Mouse (Mus musculus): ENCODE data around the gene Pinlyp.

Pinlyp gene

DNA sequence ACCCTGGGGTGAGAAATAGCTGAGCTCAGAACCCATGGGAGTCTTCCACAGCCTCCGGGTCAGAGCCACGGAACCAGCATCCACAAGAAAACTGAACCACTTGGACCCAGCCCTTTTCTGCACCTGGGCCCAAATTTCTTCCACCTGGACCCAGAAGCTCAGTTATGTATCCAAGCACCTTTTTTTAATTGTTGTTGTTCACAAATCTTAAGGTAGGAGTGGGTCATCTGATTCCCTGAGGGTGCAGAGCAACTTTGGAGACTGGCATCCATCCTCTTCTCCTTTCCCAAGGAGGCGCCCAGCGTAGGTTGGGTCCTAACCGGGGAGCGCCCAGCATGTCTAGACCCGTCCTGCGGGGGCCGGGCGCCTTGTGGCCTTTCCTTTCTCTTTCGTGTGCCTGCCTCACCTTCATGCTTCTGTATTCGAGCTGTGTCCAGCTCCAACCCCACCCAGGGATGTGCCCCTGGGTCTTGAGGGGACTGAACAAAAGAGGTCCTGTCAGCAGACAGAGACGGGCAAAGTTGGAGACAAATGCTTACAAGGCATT lies at the start of gene Pinlyp, which contains the start of gene Xrcc1:
Gene Pinlyp, minus strand, starts transcription at position 51 of the 547 bp plus-strand sequence.
Gene Xrcc1, plus strand, starts transcription at position 222 of the 547 bp plus-strand sequence.
- DNase-seq, result no peak

DNA sequence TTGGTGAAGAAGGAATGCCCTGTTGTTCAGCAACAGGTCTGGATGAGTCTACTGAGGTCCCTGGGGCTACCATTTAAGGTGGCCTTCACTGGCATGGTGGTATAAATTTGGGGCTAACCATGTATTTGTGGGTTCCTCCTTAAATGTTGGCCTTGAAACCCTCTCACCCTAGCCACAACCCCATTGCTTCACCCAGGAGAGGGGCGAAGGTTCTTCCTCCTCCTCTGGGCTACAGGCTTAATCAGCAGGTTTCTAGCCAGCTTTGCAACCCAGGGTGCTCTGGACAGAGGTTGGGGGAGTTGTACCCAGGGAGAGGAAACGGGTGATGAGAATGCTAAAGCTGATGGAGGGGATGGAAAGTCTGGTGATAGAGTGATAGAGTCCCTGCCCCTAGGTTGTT lies 49.5 kb upstream of the Pinlyp start:
- DNase-seq, result no peak

DNA sequence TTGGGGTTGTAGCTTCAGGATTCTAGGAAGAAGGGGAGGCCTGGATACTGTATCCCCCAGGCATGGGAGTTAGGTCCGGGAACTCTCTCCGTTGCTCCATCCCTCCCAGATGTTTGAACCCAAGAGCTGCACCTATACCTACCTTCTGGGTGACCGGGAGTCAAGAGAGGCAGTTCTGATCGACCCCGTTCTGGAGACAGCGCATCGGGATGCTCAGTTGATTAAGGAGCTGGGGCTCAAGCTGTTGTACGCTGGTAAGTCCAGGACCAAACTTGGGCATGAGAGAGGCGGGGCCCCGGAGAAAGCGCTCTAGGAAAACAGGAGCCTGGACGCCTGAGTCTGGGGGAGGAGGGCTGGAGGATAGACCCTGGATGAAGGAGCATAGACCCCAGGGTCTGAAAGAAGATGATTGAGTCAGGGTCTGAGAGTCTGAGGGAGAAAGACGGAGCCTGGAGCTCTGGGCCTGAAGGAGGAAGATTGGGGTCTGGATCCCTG lies 48.4 kb upstream of the Pinlyp start:
- no peak for DNase-seq

DNA sequence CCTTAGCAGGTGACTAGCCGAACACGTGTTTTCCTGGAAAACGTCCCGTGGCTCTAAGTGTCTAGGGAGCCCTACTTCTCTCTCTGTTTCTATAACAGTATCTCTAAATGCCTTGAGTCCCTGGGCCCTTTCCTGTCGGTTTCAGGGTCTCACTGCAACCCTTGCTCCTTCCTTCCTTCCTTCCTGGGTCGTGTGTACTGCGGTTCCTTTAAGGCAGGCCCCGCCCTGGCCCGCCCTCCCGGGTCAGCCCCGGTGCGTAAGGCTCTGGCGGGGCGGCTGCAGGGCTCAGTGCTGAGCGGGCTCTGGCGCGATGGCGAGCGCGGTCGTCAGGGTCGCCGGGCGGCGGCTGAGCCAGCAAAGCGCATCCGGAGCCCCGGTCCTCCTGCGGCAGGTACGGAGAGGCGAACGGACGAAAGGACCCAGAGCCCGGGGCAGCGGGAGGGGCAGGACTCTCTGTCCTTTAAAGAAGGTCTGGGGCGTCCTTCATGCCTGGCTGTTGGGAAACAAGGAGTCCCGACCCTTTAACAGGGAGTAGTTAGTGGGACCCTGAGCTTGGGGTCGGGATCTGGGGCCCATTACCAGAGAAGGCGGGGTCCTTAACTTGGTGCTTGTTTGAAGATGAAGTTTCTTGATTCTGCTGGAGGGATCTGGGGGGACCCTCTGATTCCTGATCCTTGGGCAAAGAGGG lies 47.8 kb upstream of the Pinlyp start:
- peak; percentile 86 for DNase-seq

DNA sequence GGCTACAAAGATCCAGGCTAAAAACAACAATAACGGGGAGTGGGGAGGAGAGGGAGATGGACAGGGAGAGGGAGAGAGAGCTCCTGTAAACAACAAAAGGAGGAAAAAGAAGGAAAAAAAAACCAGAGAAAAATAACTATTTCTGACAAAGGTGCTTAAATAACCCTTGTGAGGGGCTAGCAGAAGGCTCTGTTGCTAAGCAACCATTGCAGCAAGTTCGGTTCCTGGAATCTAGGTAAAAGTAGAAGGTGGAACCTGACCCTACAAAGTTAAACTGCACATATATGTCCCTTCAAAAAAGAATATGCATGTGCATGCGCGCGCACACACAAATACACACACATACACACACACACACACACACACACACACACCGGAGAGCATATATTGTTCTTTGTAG lies 46.9 kb upstream of the Pinlyp start:
- DNase-seq, result no peak

DNA sequence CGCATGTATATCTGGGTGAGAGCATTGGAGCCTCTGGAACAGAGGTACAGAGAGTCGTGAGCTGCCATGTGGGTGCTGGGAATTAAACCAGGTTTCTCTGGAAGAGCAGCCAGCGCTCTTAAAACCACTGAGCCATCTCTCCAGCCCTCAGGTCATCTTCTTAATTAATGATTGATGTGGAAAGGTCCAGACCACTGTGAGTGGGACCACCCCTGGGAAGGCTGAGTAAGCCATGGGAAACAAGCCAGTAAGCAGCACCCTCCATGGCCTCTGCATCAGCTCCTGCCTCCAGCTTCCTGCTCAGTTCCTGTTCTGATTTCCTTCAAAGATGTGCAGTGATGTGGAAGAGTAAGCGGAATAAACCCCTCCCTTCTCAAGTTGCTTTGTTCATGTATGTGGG lies 46.2 kb upstream of the Pinlyp start:
- DNase-seq, result no peak

DNA sequence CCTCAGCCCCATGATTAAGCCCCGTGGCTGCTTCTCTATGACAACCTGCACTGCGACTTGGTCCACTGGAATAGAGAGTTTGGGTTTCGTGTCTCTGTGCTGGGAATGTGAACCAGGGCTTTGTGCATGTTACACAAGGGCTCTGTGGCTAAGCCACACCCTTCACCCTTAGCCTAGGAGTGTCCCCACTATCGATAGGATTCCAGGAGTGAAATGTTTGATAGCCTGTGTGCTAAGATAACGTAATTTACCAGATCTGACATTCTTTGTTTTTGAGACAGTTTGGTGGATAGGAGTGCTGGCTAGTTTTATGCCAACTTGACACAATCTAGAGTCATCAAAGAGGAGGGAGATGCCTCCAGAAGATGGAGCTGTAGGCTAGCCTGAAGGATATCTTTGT lies 45.8 kb upstream of the Pinlyp start:
- DNase-seq, result no peak

DNA sequence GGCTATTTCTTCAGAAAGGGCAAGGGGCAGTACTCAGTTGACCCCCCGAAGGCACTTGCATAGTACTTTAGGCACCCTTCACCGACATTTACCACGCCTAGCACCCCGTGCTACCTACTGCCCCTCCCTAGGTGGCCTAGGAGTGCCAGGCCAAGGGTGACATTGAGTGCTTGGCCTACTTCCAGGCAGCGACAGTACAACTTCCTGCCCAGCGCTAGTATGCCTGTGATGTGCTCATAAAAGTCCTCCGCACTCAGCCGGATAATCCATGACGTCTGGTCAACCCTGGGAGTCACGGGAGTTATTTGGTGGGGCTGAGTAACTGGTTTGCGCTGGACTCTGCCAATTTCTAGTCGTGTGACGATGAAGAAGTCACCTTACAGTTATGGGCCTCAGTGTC lies 42.4 kb upstream of the Pinlyp start:
- peak; percentile 79 for DNase-seq

DNA sequence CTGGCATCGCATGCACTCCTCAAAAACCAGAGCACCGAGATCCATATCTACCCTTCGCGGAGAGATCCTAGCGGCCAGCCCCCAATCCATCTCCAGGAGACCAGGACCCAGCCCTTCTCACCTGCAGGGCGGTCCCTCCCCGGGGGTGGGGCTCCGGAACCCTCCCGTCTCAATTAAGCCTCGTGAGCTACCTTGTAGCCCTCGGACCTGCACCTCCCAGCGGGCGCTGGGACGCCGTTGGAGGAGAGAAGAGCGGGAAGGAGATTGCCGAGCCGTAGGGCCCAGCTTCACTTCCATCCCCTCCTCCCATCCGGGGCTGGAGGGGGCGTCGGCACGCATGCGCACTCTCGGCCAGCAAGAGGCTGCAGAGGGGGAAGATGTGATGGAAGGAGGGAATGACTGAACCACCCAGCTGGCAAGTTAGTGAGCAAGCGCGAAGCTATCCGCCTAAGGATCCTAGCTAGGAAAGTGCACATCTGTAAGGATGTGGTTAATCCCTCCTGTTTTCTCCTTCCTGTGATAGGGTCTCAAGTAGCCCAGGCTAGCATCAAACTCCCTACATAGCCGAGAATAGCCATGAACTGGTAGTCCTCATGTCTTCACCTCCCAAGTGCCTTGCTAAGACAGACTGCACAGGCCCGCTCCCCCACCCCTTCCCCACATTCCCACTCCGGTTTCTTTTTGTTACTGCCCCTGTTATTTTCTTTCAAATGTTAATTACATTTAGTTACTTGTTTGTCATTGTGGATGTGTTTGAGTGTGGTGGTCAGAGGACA lies 41.6 kb upstream of the Pinlyp start, which contains the start of the genes Ethe1 and Zfp575:
Gene Ethe1, plus strand, starts transcription at position 214 of the 776 bp plus-strand sequence.
Gene Zfp575, minus strand, starts transcription at position 312 of the 776 bp plus-strand sequence.
- DNase-seq, result no peak

DNA sequence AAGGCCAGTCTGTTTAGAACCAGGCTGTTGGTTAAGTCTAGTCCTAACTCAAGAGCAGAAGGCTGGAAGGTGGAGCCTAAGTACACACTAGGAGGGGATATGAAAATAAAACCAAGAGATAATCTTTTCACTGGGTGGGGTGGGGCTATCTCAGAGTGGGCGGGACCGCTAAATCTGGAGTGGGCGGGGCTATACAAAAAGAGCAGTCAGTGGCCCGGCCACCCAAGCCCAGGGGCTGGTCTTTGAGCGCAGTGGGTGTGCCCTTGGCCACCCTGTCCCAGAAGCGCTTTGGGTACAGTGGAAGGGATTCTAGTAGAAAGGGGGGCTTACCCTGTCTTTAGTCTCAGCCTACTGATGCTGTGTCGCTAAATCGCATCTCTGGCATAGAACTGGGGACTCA lies 40.9 kb upstream of the Pinlyp start:
- no peak for DNase-seq

DNA sequence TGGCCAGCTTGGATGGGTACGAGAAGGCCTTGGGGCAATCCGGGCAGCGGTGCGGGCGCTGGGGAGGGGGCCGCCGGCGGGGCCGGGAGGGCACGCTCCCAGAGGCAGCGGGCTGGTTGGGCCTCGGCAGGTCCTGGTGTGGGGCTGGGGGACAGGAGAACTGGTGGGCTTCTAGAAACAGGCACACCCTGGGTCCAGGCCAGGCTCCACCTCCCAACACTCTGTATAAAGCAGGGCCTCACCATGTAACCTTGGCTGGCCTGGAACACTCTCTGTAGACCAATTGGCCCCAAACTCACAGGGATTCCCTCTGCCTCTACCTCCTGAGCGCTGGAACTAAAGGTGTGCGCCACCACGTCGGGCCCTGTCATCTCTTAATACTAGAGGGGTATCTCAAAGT lies 40.1 kb upstream of the Pinlyp start:
- no peak for DNase-seq

DNA sequence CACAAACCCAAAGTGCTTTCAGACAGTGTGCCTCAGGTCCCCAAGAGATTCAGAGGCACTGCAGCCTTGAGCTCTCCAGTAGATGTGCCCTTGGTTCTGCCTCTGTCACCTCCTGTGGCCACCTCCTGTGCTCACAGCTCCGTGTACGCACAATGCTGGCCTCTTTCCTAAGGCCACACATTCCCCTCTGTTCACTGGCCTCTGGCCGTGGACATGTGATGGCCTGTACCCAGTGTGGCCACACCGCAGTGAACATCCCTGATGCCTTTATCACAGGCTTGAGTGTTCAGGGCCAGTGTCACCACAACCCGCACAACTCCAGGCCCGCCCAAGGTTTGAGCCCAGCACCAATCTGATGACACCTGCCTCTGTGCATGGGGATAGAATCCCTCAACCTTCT lies 39.0 kb upstream of the Pinlyp start:
- DNase-seq, result no peak

DNA sequence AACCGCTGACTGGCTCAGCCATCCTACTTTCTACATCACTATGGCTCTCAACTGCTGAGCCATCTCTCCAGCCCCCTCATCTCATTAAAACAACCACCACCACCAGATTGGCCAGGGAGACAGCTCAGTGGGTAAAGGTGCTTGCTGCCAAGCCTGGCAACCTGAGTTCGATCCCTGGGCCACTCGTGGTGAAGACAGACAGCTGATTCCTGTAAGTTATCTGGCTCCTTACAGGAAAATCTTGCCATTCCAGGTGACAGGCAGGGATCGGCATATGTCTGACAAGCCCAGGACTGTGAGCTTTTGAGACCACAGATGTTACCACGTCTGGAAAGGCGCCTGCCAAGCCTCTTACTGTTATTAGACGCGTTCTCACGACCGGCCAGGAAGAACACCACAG lies 31.9 kb upstream of the Pinlyp start:
- DNase-seq, result no peak

DNA sequence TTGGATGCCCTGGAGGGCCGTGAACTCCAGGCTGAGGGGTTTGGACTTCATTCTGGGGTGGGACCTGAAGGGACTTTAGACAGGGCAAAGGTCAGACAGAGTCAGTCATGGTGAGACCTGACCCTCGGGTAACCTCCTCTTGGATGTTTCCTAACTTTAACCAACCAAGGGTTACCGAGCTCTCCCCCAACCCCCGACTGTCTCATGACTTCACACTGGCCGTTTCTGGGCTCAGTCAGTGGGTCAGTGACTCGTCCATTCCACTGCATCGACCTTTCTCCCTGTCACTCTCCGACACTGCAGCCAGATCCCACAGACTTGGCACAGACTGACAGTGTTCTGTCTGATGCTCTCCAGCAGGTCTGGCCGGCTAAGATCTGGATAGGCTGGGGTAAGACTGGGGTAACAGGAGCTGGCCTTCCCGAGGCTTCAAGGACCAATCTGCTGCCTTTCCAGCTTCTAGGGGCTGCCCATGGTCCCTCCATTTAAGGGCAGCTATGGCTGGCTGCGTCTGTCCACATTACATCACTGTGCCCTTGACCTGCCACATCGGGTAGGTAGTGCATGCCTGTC lies 28.4 kb upstream of the Pinlyp start:
- no peak for DNase-seq

DNA sequence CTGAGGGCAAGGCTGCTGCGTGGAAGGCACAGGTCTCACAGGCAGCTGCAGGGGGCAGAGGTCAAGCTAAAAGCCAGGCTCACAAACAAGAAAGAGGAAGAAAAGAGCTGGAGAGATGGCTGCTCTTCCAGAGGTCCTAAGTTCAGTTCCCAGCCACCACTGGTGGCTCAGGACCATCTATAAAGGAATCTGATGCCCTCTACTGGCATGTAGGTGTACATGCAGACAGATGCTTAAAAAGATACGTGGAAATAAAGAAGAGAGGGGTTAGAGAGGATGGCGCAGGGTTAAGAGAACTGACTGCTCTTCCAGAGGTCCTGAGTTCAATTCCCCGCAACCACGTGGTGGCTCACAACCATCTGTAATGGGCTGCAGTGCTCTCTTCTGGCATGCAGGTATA lies 26.5 kb upstream of the Pinlyp start:
- DNase-seq, result no peak

DNA sequence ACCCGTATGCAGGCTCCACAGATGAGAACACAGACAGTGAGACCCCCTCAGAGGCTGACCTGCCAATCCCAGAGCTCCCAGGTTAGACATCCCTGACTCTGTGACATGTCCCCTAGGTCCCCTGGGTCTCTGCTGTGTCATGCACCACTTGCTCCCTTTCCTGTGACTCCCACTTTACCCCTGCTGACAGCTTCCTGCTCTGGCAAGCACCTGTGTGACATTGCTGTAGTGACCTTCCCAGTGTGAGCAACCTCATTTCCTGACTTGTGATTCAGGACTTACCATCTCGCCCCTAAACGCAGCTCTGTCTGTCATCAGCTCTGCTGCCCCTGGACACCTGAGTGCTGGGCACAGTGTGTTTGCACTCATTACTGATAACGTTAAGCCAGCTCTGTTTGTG lies 25.2 kb upstream of the Pinlyp start:
- DNase-seq, result no peak

DNA sequence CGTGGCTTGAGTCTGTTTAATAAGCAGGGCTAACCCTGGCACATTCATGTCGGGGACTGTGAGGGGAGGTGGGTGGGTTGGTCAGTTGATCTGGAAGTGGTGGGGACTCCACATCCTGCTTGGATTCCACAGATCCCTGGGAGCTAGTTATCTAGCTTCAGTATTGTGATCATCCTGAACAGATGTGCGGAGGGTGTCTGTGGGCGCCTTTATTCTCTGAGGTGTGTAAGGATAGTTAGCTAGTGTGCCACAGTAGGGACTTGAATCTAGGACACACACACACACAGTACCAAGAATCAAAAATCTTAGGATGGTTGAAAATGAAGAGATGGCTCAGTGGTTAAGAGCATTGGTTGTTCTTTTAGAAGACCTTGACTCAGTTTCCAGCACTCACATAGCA lies 22.6 kb upstream of the Pinlyp start:
- DNase-seq, result no peak

DNA sequence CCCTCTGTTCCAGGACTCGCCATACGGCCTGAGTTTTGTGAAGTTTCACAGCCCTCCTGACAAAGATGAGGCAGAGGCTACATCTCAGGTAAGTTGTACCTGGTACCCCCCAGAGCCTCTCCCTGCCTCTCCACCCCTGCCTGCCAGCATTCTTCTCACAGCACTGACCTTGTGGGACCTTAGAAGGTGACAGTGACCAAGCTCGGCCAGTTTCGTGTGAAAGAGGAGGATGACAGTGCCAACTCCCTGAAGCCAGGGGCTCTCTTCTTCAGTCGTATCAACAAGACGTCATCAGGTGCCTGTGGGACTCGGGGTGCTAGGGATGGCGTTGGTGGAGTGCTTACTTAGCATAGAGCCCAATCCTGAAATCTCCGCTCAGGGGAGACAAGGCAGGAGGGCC lies 20.3 kb upstream of the Pinlyp start:
- no peak for DNase-seq

DNA sequence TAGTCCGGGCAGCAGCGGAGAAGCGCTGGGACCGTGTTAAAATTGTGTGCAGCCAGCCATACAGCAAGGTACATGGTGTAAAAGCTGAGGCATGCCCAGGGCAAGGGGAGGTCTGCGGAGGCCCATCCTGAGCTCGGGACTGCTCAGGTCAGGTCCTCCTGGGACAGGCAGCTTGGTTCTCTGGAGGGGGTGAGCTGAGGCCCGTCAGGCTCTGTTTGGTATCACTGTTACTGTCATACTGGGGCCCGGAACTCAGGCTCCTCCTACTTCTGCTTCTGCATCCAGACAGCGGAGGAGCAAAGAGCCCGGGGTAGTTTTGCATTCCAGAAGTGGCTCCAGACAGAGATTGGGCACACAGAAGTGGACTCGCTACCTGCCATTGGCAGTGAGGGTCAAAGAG lies 19.7 kb upstream of the Pinlyp start:
- no peak for DNase-seq

DNA sequence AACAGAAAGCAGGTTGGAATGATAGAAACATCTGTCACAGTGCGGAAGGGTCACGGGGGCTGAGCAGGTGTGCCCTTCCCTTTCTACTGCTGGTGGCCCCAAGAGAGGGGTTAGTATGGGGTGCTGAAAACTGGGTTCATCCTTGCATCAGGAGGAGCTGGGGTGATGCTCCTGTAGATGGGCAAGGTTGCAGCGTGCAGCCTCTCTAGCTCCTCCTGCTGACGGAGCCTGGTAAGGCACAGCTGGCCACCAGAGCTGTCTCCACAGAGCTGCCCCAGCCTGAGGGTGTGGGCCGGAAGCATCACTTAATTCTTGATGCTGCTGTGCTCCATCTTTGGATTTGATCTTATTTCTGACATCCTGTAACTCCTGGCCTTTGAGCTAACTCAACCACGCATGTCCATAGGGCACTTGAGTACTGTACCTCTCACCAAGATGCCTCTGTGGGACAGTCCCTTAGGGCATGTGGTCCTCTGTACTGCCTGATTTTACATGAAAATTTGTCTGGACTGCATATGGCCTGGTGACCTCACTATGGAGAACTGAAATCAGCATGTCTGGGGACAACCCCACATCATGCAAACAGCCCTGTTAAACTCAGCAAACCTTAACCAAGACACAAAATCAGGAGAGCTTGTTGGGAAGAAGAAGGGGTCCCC lies 18.8 kb upstream of the Pinlyp start:
- peak; percentile 85 for DNase-seq

DNA sequence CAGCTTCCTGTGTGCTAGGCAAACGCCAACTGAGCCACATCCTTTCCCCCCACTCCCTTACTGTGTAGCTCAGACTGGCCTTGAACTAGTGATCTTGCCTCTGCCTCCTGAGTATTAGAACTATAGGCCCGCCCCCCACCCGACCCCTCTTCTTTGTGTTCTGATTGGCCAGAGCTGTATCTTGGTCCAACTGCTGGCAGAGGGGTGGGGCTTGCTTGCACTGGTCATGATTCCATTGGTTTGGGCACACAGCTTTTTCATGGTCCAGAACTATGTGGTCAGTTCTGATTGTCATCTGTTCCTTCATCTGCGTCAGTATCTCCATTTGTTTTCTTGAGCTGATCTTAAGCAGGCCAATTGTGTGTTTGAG lies 17.9 kb upstream of the Pinlyp start:
- DNase-seq, result no peak

DNA sequence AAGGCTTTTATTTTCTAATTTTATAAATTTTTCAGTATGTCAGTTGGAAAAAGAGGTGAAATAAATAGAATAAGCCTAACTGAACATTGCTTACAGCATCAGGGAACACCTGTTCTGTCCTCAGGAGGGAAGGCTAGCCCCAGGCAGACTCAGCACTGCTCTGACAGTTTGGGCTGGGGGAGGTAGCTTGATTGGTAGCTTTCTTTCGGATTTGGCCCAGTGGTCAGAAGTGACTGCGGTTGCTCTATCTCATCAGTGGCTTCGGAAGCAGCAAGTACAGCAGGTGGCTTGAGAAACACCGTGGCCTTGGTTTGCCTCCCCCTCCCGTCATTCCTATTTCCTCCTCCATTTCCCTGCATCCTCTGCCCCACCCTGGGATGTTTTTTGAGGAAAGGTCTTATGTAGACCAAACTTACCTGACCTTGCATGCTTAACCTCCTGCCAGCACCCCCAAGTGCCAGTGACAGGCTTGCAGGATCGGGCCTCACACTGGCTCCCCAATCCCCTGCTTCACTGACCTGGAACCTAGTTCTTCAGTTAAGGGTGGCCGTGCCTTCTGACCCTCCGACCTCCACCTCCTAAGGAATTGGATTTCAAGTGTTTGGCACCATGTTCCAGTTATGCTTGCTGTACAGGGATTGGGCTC lies 17.4 kb upstream of the Pinlyp start:
- no peak for DNase-seq

DNA sequence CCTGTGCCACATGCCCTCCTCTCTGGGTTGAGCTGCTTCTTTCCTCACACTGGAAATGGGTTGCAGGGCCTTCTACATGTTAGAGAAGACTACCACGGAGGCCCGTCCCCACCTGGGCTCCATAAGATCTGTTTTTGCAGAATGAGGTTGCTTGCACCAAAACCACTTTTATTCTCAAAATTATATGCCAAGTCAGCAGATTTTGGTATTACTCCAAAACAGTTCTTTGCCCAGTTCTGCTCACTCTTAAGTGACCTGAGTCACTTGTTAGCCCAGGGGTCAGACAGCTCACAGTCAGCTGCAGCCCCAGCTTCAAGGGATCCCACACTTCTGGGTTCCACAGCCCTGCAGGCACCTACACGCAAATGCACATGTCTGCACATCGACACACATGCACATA lies 15.5 kb upstream of the Pinlyp start:
- DNase-seq, result no peak

All from lung, postnatal 36 days (tissue).